Mouse (Mus musculus) cerebral cortex, adult 2 months (tissue): ENCODE data around the gene Fam193a.

Experiments used
- WGBS: fragments of 180-500 bp; shearing (Covaris S2); methylation state at CpG from one replicate; pipeline ENCODE4 v1.1.7; 2018; 5-methylcytosine and 5-hydroxymethylcytosine counted together

Fam193a gene

DNA sequence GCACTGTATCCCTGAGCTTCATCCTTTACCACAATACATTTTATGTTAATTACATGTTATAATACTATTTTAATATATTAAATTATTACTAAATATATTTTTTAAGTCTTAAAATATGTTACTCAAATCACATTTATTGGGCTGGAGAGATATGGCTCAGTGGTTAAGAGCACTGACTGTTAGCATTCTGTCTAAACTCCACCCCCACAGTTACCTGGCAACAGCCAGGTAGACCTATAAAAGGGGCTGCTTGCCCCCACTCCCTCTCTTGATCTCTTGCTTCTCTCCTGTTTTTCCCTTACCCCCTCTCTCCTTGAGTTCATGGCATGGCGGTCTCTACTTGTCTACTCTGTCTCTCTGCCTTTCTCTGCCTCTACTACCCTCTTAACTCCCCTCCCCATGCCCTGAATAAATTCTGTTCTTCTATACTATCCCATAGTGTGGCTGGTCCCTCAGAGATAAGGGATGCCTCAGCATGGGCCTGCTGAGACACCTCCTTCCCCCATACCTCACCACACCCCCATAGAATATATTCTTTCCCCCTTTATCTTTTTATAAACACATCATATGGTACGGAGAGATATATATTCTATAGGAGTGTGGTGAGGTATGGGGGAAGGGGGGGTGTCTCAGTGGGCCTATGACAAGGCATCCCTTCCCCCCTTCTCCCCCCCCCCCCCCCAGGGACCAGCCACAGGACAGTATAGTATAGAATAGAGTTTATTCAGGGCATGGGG is 98.5 kb downstream of the Fam193a start:
- WGBS: 86% methylated on average over 2 of the region's 2 CpGs

- WGBS: 84% methylated on average over 3 of the region's 3 CpGs
Observed at GRCm38 (mm10) chr5:34480926-34481325, 111.2 kb downstream of the Fam193a start.

- 90% methylated on average over 15 of the region's 15 CpGs for WGBS
Observed at GRCm38 (mm10) chr5:34485731-34486130, 116.0 kb downstream of the Fam193a start.

DNA sequence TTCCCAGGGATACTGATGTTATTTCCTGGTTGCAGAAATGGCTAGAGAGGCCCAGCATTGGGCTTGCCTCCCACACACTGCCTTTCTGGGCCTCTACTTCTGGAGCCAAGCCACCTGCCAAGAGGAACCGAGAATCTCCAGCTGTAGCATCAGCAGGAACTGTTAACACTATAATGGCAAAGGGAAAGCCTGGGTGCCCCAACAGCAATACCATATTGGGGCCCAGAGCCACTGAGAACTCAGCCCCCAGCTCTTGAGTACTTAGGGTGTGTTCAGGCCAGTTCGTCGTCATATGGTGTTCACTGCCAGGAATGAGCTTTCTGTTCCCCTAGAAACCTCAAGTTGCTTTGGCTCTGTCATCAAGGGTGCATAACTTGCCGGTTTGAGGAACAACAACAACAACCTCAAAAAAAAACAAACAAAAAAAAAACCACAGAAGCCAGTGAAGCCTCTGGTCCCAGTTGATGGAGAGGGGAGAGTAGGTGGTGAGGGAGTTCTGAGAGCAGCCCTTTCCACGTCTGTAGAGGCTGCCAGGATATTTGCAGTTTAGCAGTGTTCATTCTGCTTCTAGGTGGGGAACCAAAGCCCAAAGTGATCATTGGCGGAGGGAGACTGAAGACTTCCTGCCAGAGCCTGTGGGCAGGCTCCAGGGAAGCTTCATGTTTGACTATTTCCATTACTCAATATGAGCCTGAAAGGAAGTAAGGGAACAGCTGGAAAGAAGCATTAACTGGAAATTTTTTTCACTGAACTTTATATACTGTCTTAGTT is 117.8 kb downstream of the Fam193a start:
- WGBS: 18% methylated on average over 6 of the region's 6 CpGs

DNA sequence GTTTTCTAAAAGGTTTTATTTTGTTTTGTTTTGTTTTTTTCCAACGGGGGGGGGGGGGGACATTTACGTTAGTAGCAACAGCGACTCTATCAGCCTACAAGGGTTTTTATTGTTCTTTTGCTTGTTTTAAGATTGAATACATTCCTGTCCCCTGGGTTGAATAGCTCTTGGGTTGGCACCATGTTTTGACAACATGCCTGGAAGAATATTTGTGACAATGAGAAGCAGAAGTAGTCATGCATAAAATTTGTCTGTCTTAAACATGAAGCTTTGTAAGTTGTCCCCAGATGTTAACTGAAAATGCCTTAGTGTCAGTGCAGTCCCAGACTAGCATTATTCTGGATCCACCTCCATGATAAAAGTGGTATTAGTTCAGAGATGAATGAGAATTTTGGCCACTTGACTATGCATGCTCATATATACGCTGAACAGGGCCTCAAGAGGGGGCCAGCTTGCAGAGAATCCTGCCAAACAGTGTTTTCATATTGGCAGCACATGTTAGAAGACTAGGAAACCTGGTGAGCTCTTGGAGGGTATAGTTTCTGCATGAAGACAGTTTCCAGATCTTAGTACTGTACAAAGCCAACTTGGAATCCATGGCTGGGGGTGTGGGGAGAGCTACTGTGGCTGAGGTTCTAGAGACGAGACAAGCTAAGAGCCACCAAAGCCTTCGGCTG is 119.1 kb downstream of the Fam193a start:
- WGBS: 30% methylated on average over 6 of the region's 6 CpGs

- WGBS: 58% methylated on average over 3 of the region's 3 CpGs
Observed at GRCm38 (mm10) chr5:34489418-34489787, 119.7 kb downstream of the Fam193a start.

DNA sequence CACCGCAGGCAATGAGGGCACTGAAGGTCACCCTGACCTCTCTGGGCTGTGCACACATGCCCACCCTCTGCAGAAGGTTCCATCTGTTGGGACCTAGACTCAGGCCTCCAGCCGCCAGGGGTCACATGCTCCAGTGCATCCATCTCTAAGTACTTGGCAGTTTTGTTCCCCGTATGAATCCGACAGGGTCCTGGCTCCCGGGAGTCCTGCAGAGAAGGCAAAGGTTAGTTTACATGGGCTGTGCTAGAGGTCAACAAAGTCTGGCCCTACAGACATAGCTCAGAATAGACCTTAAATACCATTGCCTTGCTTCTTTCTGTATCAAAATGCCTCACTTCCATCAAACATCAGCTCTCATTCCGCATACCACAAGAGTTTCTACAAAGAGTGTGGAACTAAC is 127.0 kb downstream of the Fam193a start:
- WGBS: 91% methylated on average over 6 of the region's 6 CpGs

DNA sequence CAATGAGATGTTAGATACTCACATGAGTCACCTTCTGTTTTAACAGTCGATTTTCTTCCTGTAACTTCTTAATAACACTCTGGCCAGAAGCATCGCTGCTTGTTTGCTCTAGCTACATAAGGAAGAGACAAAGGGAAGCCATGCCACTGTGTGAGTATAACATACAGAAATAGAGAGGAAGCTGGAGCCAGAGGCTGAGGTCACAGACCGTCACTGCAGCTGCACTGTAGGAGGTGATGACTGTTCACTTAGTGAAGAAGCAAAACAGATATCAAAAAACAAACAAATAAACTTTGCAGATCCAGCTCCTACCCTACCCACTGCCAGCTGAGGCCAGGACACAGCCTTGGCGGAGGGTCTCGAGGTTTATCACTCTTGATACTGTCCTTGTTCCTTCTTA is 131.2 kb downstream of the Fam193a start:
- 74% methylated on average over 5 of the region's 5 CpGs for WGBS

- WGBS: 93% methylated on average over 3 of the region's 3 CpGs
Observed at GRCm38 (mm10) chr5:34501588-34501987, 131.9 kb downstream of the Fam193a start.

- 46% methylated on average over 1 of the region's 1 CpGs for WGBS
Observed at GRCm38 (mm10) chr5:34502411-34502810, 132.7 kb downstream of the Fam193a start.

- 62% methylated on average over 6 of the region's 6 CpGs for WGBS
Observed at GRCm38 (mm10) chr5:34502821-34503220, 133.1 kb downstream of the Fam193a start.

- 89% methylated on average over 3 of the region's 3 CpGs for WGBS
Observed at GRCm38 (mm10) chr5:34512486-34512885, 142.8 kb downstream of the Fam193a start.

- under 1% methylated on average over 64 of the region's 64 CpGs for WGBS
Observed at GRCm38 (mm10) chr5:34513466-34514217, 143.9 kb downstream of the Fam193a start, which contains the start of gene Tnip2. Tnip2 (minus strand) TSS chr5:34513991.

GRCm38 (mm10) chr5:34514218-34514566 is 144.5 kb downstream of the Fam193a start:
- 26% methylated on average over 7 of the region's 7 CpGs for WGBS

DNA sequence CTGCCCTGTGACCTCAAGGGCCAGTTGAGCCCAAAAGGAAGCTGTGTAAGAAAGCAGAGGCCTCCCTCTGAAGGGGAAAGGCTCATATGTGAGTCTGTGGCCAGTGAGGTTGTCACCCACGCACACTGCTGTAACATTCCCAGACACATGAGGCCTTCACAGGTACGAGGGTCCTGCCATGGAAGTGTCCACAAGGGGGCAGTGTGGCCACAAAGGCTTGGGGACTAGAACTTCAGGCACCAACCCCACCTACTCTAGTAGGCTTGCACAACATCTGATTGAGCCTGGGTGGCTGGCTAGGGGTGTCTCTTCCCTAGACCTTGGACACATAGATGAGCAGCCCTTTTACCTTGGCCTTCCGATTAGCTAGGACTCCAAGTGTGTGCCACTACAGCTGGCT is 148.2 kb downstream of the Fam193a start:
- 44% methylated on average over 3 of the region's 3 CpGs for WGBS

DNA sequence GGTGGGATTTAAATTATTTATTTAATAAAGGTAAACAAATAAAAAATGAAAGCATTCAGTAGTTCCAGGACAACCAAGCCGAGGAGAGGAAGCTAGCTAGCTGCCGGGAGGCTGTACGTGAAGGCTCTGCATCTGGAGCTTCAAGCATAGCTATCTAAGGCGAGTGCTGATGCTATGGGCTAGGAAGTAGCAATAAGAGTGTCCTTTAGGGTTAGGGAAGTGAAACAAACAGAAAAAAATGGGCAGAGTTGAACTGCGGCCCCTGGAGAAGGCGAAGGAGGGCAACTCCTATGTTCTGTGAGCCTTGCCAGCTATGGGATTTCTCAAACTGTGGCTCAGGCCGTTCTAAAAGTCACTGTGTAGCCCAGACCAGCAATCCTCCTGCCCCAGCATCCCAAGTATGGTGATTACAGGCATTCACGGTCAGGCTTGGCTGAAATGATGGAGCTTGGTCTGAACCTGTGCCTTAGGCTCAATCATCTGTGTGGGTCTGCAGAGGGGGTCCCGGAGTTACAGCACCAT is 149.7 kb downstream of the Fam193a start:
- 91% methylated on average over 9 of the region's 9 CpGs for WGBS

DNA sequence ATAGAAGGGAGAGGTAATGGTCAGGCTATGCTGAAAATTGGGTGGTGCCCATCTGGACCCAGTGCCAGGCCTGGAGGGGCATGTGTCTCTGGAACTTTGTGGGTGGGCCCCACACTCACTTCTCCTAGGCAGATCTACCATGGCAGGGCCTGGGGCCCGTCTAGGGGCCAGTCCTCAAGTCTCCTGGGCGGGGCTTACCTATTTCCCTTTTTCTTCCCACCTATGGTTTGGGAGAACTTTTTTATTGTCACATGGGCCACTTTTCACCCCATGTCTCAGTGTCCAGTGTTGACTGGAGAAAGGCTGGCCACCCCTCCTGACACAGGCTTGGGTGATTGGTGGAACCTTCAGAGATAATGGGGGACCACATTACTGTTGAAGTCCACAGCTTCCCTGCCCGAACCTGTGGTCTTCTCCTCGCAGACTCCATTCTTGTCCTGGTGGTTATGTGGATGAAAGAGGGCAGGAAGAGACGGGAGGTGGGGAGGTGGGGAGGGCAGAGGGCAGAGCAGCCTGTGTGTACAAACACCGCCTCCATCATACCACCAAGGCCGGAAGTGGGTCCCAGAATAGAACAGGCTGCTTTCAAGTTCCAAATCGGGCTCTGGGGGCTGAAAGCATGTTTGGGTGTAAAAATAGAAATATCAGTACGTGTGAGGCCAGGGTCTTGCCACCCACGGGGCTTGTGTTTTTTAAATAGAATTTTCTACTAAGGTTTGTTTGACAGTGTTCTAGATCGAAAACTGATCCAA is 150.9 kb downstream of the Fam193a start:
- WGBS: 45% methylated on average over 11 of the region's 11 CpGs

GRCm38 (mm10) chr5:34521337-34521736 is 151.6 kb downstream of the Fam193a start:
- 87% methylated on average over 3 of the region's 3 CpGs for WGBS

DNA sequence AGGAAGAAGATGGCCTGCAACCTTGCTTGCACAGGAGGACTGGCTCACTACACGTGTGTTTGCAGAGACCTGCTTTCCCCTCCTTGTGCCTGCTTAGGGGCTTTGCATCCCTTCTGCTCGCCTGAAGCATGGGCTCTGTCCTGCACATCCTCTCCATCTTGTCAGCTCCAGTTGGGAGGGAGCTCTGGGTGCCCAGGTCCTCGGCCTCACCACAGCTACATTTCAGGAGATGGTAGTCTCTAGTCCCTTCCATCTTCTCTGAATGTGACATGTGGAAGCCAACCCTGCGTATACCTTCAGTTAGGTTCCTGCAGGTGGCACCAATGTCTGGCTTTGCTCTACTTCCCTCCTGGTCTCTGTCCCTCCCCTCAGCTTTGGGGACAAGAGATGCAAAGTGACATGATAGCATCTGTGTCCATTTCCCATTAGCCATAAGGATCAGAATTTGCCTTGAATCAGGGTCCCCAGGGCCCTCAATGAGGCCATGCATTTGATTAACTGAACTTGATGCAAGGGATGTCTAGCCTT is 154.3 kb downstream of the Fam193a start:
- WGBS: 80% methylated on average over 4 of the region's 4 CpGs

DNA sequence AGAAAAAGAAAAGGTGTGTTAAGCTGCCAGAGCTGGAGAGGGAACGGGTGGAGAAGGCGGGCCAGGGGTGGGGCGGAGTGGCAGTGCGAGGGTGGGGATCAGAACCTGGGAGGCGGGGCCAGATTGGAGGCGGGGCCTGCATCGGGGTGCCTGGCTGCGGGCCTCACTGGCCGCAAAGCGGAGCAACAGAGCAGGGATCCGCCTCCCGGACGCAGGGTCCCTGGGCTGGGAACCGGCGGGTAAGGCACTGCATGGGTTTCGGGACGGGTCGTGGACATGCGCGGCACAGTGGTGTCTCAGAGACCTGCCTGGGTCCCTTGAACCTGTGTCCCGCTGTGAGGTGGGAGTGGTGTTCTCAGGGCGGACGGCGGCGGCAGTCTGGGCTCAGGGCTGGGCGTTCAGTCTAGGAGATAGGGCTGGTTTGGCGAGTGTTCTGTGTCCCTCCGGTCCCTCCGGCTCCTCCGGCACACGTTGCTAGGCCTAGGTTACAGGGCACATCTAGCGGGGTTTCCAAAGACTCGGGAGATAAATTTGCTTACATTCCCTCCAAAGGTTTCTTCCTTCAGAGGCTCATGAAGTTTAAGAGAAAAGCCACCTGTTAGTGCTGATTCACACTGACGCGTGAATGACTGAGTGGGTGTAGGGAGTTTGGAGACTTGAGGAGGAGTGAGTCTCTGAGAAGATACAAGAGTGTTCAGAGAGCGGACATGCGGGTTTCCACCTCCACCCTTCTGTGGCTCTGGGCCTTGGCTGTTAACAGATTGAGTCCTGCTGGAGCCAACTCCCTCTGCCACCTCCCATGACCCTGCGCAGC is 156.1 kb downstream of the Fam193a start, which contains the start of gene Sh3bp2:
Gene Sh3bp2 (plus strand): TSS at position 176 of the 814 bp plus-strand sequence.
- whole genome bisulfite sequencing: 3% methylated on average over 38 of the region's 38 CpGs
